Mouse (Mus musculus) stomach, postnatal 0 days (tissue): ENCODE measurements around the gene Spin1.

Experiments
- CTCF ChIP-seq: IDR thresholded peaks from 2 replicates; pipeline ENCODE4 v1.5.1; 2016; ENCODE audit warnings: antibody characterized with exemption, low read depth, mild to moderate bottlenecking, moderate library complexity
- EP300 ChIP-seq: optimal IDR thresholded peaks from 2 replicates; pipeline ENCODE3; 2016; ENCODE audit warnings: antibody characterized with exemption

DNA sequence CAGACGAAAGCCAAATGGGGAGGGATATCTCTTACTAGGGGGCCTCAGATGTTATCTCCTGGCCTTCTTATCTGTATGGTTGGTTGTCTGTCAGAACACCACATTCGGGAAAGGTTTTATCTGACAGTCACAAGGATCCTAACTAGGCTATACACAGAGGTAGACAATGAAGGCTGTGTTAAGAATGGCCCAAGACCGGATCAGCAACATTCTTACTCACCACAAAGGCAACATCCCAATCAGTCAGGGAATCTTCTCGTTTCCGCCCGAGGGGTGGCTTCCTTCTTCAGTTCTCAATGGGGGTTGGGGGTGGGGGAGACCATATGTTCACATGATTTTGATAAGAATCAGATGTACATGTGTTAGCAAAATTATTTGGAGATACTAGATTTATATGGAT is 37.7 kb upstream of the Spin1 start:
- TF ChIP-seq CTCF (no peak), EP300 (no peak)
